Mouse (Mus musculus) heart, postnatal 14 days (tissue): ENCODE measurements around the gene Tubb4b. TPM values are rescaled to one million over a fixed set of nuclear protein-coding genes. Genes with fewer than 3 reads are reported as not detected.
A peak's percentile ranks its signal among the peaks of the same experiment; 100 is the strongest.
"Not testable (repeated sequence)": the region's sequence is repeated elsewhere in the genome, so short reads cannot be mapped to it uniquely, and the experiment has no call there.

Experiments
- DNase-seq, 2 experiments: peaks; one replicate each; pipeline ENCODE4 v3.0.0; 2021 to 2022
- intact Hi-C: fragments of 180-260 bp; cut with DNase I; formaldehyde crosslinking; loops from one replicate; pipeline ENCODE4 v1.15.1; 2025
- long read RNA-seq, 2 experiments: library from polyadenylated mRNA; stranded (forward); transcript quantifications; one replicate each; pipeline ENCODE4 v2.0.0; 2021
- total RNA-seq, 2 experiments: library from RNA; stranded (reverse); gene quantifications; 2 replicates each; pipeline ENCODE4 v1.2.3; 2021

Gene Tubb4b
- total RNA-seq, result 100 to 1,000 TPM; 205 to 231 TPM
- long read RNA-seq, experiment 1, transcript Tubb4b-201 (4 exons, 1,598 nt), result major isoform, 293 of 336 reads
- long read RNA-seq, experiment 1, partial matches to known transcripts, result 11 of 336 reads
- long read RNA-seq, experiment 1, other reads (novel, unspliced or antisense), result 31 of 336 reads
- long read RNA-seq, experiment 2, transcript Tubb4b-201 (4 exons, 1,598 nt), result major isoform, 196 of 245 reads
- long read RNA-seq, experiment 2, partial matches to known transcripts, result 1 of 245 reads
- long read RNA-seq, experiment 2, other reads (novel, unspliced or antisense), result 48 of 245 reads

DNA sequence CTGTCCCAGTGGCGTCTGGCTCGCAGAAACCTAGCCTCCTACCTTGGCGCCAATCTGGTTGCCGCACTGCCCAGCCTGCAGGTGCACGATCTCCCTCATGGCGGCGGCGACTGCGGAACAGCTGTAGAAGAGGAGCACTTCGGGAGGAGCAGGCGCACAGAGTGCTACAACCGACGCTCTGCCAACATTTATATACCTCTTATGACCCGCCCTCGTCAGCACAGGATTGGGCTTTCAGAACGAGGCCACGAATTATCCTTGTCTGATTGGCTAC is at the start of gene Tubb4b:
Gene Tubb4b (minus strand): TSS at position 211 of the 274 bp plus-strand sequence.
- DNase-seq, result no peak
- intact Hi-C loops, result no loop called here

DNA sequence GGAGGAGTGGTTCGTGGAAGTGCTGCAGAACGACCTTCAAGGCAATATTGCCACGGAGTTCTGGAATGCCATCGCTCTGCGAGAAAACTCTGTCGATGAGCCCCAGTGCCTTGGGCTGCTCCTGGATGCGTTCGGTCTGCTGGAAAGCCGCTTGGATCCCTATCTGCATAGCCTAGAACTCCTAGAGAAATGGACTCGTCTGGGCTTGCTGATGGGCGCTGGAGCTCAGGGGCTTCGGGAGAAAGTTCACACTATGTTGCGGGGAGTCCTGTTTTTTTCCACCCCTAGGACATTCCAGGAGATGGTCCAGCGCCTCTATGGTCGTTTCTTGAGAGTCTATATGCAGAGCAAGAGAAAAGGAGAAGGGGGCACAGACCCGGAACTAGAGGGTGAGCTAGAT is 48.5 kb upstream of the Tubb4b start:
- intact Hi-C loops, result no loop called here

DNA sequence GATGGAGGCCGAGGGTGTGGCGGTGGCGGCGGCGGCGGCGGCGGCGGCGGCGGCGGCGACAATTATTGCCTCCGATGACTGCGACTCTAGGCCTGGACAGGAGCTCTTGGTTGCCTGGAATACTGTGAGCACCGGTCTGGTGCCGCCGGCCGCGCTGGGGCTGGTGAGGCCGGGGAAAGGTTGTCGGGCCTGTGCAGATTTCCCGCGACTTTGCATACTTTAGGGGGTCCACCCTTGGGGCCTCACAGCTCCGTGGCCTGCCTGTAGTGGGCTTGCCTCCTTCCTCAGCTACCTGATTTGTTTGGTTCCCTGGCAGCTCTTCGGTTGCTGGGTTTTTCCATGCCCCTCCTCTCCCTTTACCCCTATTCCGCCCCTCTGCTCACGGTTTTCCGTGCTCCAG is 48.0 kb upstream of the Tubb4b start:
- DNase-seq, result no peak
- intact Hi-C loops, result no loop called here

More for the DNA sequence above, 48.5 kb upstream of the Tubb4b start:
- DNase-seq, result no peak

- intact Hi-C loops, result no loop called here
- DNase-seq, result peak; percentile 98 to 99
Measured at GRCm38 (mm10) chr2:25271827-25272511, 47.5 kb upstream of the Tubb4b start, which contains the start of the genes Ssna1 and Anapc2. Gene Ssna1, minus strand, starts transcription at chr2:25272438. Gene Anapc2, plus strand, starts transcription at chr2:25272478.

DNA sequence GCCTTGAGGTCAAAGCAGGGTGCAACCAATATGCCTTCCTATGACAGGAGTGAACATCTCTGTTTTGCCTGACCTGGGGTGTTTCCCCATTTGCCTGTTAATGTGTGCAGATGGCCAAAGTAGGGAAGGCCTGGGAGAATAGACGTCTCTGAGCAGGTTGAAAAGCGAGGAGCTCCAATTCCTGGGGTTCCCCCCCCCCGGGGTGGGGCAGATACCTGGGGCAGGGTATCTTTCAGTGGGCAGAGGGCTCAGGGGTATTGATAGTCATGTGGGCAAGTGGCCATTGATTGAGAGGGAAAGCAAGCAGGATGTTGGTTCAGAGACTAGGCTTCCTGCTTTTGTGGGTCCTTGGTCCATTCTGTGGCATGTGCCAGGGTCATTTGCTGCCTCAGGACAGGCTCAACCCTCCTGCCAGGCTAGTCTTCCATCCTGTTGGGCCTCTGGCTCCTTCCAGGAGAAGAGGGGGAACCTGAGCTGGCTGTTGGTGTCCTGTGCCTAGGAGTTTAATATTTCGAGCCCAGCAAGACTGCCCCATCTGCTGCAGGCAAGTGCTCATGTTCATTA is 43.3 kb upstream of the Tubb4b start:
- intact Hi-C loops, result no loop called here
- DNase-seq, result no peak

GRCm38 (mm10) chr2:25267241-25267640 is 42.7 kb upstream of the Tubb4b start:
- intact Hi-C loops, result no loop called here
- DNase-seq, result no peak

GRCm38 (mm10) chr2:25266720-25267119 is 42.2 kb upstream of the Tubb4b start:
- intact Hi-C loops, result no loop called here
- DNase-seq, result peak; percentile 45 to 59

DNA sequence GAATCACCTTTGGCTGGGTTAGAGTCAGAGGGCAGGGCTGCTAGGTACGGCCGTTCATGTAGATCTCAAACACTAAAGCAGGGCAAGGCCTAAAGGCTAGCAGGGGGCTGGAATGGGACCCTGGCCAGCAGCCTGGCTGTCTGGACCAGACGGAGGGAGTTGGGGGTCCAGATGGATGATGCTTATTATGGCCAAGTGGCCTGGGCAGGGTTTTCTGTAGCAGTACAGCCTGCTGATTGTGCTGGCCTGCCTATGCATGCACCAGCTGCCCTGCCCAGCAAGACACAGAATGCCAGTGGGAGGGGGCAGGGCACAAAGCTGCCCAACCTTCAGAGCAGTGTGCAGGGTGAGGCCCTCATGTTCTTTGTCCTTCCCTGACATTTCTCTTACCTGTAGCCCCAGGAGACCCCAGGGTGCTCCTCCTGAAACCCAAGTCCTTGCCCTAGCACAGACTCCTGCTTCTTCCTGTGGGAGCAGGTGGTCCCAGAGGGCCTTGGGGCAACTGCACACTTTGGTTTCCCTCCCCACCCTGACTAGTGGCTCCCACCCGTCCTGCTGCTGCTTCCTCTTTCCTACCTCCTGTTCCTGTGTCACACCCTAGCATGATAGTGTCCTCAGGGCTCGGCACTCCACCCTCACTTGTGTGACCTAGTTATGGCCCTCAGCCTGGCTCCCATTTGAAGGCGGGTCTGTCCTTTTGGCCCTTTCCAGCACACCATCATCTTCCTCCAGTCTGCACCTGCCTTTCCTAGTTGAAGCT is 41.6 kb upstream of the Tubb4b start:
- intact Hi-C loops, result no loop called here
- DNase-seq, result peak in 1 of 2 experiments; percentile 42

GRCm38 (mm10) chr2:25264851-25265250 is 40.3 kb upstream of the Tubb4b start:
- intact Hi-C loops, result no loop called here

DNA sequence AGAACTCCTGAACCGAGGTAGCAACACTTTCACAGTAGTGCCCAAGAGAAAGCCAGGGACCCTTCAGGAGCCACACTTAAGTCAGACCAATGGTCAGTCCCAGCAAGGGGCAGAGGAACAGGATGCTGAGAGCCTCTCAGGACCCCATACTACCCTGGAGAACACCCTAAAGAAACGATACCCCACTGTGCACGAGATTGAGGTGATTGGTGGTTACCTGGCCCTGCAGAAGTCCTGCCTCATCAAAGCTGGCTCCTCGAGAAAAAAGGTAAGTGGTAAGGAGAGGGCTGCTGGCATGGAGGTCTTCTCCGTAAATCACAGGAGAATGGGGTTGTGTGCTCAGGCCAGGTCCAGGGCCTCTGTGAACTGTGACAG is 39.8 kb upstream of the Tubb4b start:
- intact Hi-C loops, result no loop called here
- DNase-seq, result no peak

More at GRCm38 (mm10) chr2:25264851-25265250, 40.3 kb upstream of the Tubb4b start:
- no peak for DNase-seq

- intact Hi-C loops, result no loop called here
- DNase-seq, result no peak
Measured at GRCm38 (mm10) chr2:25263623-25264285, 39.3 kb upstream of the Tubb4b start.

- intact Hi-C loops, result no loop called here
- peak; percentile 33 to 46 for DNase-seq
Measured at GRCm38 (mm10) chr2:25262795-25263622, 38.5 kb upstream of the Tubb4b start.

DNA sequence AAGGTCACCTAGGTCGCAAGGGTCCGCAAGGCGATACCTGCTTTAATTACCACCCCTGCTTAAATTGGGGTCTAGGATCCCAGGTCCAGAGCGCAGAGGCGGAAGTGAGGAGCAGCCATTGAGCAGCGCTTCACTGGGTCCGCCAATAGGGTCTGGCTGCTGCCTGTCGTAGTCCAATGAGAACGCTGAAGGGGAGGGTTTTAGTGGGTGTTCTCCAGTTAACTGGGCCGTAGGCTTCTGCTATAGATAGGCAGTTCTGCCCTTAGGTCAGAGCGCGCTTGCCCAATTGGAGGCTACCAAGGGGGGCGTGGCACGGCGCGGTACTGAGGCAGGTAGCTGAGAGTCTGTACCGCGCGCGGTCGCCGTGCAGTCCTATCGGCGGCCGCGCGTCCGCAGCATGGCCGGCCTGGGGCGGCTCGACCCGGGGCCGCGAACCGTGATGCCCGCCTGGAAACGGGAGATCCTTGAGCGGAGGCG is 37.8 kb upstream of the Tubb4b start, which contains the start of gene Tprn:
Gene Tprn (plus strand): TSS at position 328 of the 477 bp plus-strand sequence.
- peak; percentile 92 to 93 for DNase-seq
- intact Hi-C loops, result no loop called here

GRCm38 (mm10) chr2:25261870-25262269 is 37.4 kb upstream of the Tubb4b start:
- intact Hi-C loops, result no loop called here
- DNase-seq, result no peak

DNA sequence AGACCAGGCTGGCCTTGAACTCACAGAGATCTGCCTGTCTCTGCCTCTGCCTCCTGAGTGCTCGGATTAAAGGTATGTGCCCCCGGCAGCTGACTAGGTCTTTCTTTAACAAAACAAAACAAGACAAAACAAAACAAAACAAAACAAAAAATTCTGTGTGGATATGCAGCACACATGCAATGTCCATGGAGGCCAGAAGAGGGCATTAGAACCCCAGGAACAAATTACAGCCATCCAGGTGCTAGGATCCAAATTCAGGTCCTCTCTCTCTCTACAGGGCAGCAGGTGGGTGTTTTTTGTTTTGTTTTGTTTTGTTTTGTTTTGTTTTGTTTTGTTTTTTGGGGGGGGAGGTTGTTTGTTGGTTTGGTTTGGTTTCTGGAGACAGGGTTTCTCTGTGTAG is 34.4 kb upstream of the Tubb4b start:
- intact Hi-C loops, result no loop called here
- DNase-seq, result no peak

DNA sequence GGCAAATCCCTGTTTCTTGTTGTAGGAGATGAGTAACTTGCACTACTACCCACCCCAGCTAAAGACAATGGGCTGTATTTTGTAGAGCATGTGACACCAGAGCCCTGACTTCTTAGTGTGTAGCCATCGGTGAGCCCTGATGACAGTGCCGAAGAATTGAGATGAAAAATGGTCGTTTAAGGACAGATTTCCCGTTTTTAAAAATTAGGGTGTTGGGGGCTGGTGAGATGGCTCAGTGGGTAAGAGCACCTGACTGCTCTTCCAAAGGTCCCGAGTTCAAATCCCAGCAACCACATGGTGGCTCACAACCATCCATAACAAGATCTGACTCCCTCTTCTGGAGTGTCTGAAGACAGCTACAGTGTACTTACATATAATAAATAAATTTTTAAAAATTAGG is 32.7 kb upstream of the Tubb4b start:
- intact Hi-C loops, DNase-seq: not testable (repeated sequence)

- DNase-seq, result peak; percentile 44 to 64
- intact Hi-C loops, result not testable (repeated sequence)
Measured at GRCm38 (mm10) chr2:25256443-25257109, 32.1 kb upstream of the Tubb4b start.

- peak; percentile 85 to 89 for DNase-seq
- intact Hi-C loops, result loop anchor here (2.0 kb wide), 1 partner anchor 61 kb away; no protein-coding TSS in a partner anchor
Measured at GRCm38 (mm10) chr2:25255284-25255779, 30.8 kb upstream of the Tubb4b start, which contains the start of gene Tmem203. Gene Tmem203, plus strand, starts transcription at chr2:25255439.
